Mouse (Mus musculus) CH12.LX (cell line): Measurements from ENCODE around the gene Madd.

Experiments used
- CTCF ChIP-seq, 2 experiments: IDR thresholded peaks in 1 of 2; conservative IDR thresholded peaks in 1 of 2; 2 replicates each; pipeline ENCODE4 v1.5.1; 2011 to 2012; ENCODE audit warnings: low read depth in 2 of 2, low read length in 2 of 2, improper control_type of control experiment in 1 of 2, inconsistent platforms in 1 of 2, mild to moderate bottlenecking in 1 of 2, moderate library complexity in 1 of 2
- EP300 ChIP-seq: IDR thresholded peaks from 2 replicates; pipeline ENCODE4 v1.6.1; 2011; ENCODE audit warnings: low read length, improper control_type of control experiment
- ETS1 ChIP-seq: conservative IDR thresholded peaks from 2 replicates; pipeline ENCODE4 v1.6.1; 2012; ENCODE audit warnings: low read depth, mild to moderate bottlenecking, inconsistent platforms, low read length, improper control_type of control experiment, moderate library complexity
- IRF4 ChIP-seq: IDR thresholded peaks from 2 replicates; pipeline ENCODE4 v1.6.1; 2014; ENCODE audit warnings: low read depth, mild to moderate bottlenecking, inconsistent platforms, low read length, improper control_type of control experiment
- KAT2A ChIP-seq: IDR thresholded peaks from 2 replicates; pipeline ENCODE4 v1.6.1; 2012; ENCODE audit warnings: low read length, improper control_type of control experiment, inconsistent platforms; ENCODE audit not compliant: insufficient replicate concordance
- MAX ChIP-seq: IDR thresholded peaks from 2 replicates; pipeline ENCODE4 v1.6.1; 2011; ENCODE audit warnings: low read length, improper control_type of control experiment
- MEF2A ChIP-seq: IDR thresholded peaks from 2 replicates; pipeline ENCODE4 v1.6.1; 2014; ENCODE audit warnings: low read depth, mild to moderate bottlenecking, inconsistent platforms, low read length, improper control_type of control experiment, borderline replicate concordance
- POLR2A ChIP-seq: IDR thresholded peaks from 2 replicates; pipeline ENCODE4 v1.6.1; 2011; ENCODE audit warnings: low read depth, mild to moderate bottlenecking, improper control_type of control experiment, low read length
- RAD21 ChIP-seq: IDR thresholded peaks from 2 replicates; pipeline ENCODE4 v1.6.1; 2011; ENCODE audit warnings: low read depth, mild to moderate bottlenecking, low read length, improper control_type of control experiment, moderate library complexity
- UBTF ChIP-seq: IDR thresholded peaks from 2 replicates; pipeline ENCODE4 v1.6.1; 2012; ENCODE audit warnings: low read depth, mild to moderate bottlenecking, inconsistent platforms, low read length, improper control_type of control experiment, moderate library complexity
- USF1 ChIP-seq: IDR thresholded peaks from 2 replicates; pipeline ENCODE4 v1.6.1; 2014; ENCODE audit warnings: low read depth, mild to moderate bottlenecking, inconsistent platforms, low read length, improper control_type of control experiment
- ZNF384 ChIP-seq: IDR thresholded peaks from 2 replicates; pipeline ENCODE4 v1.6.1; 2012; ENCODE audit warnings: low read depth, low read length, improper control_type of control experiment, inconsistent platforms

GRCm38 (mm10) chr2:91121011-91121410 lies 62.6 kb downstream of the Madd start:
- TF ChIP-seq EP300 = no peak
- TF ChIP-seq ETS1 = no peak
- no peak for TF ChIP-seq MAX
- TF ChIP-seq CTCF (conservative IDR thresholded peaks at IDR 0.05 in 1 of 2, IDR thresholded peaks at IDR 0.05 in 1 of 2; ENCODE audit: low read depth in 2 of 2, low read length in 2 of 2) = no peak
- TF ChIP-seq UBTF = no peak
- TF ChIP-seq USF1 = no peak
- TF ChIP-seq POLR2A = no peak
- TF ChIP-seq ZNF384 = no peak
- no peak for TF ChIP-seq IRF4
- TF ChIP-seq KAT2A = no peak
- no peak for TF ChIP-seq MEF2A
- no peak for TF ChIP-seq RAD21
